Mouse (Mus musculus) WW6 (cell line): ENCODE measurements around the gene Peli2.
"Not testable (repeated sequence)": the region's sequence is repeated elsewhere in the genome, so short reads cannot be mapped to it uniquely, and the experiment has no call there.

Experiments used
- DNase-seq: peaks from one replicate; pipeline ENCODE4 v3.0.0-alpha.2; 2013; ENCODE audit warnings: low read depth, low spot score

Peli2 gene

DNA sequence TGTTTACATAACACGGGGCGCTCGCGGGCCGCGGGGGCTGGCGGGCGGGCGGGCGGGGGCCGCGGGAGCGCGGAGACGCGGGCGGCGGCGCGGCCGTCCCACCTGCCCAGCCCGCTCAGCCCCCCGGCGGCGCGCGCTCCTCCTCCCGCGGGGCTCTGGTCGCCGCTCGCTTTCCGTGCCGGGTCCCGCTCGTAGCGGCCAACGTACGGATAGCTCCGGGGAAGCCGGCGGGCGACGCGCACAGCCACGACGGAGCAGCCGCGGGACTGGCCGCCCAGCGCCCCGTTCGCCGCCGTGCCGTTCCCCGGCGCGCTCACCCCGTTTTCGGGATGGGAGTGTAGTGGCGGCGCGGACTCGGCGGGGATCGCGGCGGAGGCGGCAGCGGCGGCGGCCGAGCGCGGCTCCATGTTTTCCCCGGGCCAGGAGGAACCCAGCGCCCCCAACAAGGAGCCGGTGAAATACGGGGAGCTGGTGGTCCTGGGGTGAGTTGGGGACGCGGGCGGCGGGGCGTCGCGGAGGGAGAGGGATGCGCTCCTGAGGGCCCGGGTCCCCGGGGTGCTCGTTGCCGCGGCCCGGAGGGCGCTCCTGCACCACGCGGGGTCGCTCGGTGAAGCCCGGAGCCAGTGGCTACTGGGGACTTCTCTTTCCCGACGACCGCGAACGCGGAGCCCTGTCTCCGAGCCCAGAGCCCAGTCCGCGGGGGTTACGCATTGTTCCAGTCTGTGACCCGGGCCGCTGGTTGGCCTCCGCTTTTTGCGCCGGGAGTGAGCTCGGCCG, at the start of gene Peli2:
Peli2 (plus strand) TSS at position 72 of the 777 bp plus-strand sequence.
- DNase-seq, result no peak

DNA sequence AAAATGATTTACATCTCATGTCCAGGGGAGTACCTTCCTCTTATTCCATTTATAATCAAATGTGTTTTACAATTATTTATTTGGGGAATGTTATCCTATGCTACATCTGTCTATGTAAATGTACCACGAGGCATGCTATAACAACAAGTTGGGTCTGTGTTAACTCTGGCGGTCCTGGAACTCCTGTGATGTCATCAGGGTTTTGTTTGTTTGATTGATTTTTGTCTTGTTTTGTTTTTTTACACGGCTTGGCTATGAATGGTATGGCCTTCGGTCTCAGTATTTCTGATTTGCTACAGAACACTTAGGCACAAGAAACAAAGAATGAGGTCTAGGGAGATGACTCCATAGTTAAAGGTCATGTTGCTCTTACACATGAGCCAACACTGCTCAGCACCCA, 48.5 kb upstream of the Peli2 start:
- DNase-seq, result no peak

DNA sequence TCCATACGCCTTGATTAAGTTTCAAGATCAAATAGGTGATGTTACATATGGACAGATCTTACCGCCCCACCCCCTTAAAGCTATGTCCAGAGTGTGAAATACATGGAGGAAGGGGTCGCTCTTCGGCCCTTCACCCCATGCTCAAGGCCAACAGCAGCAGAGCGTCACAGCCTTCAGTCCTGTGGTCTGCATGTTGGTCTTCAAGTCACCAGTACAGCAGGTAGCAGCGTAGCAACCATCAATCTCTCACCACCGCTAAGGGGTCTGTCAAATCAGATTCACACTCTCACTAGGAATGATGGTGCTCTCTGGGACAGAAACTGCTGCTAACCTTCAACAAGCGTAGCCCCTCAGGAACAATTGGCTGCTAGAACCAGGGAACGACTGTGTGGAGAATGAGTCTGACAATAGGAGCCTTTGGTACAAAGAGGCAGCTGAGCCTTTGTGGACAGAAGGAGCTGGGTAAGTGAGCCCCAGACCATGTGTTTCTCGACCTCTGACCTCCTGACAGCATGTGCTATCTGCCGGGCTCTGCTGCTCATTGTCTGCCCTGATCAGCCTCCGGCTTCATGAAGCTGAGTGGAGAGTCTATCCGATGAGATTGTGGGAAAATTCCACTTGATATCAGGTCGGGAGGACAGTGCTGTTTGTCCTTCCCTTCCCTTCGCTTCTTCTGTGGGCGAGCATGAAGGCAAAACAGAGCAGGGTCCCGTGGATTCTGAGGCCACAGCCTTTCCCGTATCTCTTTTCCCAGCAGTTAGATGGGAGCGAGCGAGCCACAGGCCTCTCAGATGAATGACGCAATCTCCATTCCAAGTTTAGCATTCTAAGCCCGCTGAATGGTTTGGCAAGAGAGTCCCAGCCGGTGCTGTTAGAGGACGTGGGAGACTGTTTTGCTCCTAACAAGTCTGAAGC, 47.1 kb upstream of the Peli2 start:
- DNase-seq, result no peak

DNA sequence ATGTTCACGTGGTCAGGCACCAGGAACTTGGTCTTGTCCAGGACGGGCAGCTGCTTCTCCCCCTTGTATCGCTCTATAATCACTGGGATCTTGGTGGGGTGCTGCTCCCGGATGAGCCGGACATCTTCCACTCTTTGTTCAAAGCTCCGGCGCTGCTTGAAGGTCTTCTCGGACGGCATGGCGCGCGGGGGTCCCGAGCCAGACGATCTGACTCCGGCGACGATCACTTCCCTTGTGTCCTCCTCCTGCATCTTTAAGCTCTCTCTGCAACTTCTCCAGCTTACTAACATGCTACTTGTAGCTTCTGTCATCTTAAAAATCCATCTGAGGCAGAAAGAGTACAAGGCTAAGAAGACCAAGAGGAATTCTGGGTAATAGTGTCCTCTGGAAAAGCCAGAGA, 41.0 kb upstream of the Peli2 start:
- not testable (repeated sequence) for DNase-seq

DNA sequence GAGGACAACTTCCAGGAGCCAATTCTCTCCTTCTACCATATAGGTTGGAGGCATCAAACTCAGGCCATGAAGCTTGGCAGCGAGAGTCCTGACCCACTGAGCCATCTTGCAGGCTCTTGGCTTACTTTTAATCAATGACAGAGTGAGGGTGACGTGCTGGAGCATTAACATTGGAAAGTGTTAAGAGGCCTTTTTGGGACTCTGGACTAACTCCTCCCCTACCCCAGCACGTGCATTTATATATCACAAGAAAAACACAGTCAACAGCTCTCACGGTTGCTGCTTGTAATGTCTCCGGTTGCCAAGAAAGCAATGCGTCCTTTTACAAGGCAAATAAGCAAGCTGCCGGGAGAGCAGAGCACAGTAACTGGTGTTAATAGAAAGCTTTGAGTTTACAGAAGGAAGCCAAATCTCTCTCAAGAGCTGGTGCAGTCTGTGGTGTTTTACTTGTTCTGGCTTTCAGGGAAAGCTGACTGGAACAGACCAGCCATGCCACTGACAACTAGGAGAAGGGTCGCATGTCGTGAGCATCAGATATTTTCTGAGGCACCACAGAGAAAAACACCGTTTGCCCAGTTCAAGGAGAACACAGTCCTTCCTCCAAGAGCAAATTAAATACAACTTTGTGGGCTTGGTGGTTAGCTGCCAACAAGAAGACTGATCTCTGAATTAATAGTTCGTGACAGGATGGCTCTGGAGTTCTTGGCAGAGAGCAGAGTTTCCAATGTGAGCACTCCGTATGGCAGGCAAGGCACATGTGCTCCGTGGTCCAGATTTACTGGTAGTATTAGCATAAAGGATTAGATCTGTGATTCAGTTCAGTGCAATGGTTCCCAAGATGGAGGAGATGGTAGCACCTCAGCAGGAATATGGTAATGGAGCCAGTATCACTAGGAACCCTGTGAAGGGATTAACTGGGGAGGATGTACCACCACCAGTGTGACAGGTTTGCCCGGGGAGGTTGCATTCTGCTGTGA, 36.5 kb upstream of the Peli2 start:
- DNase-seq, result no peak

DNA sequence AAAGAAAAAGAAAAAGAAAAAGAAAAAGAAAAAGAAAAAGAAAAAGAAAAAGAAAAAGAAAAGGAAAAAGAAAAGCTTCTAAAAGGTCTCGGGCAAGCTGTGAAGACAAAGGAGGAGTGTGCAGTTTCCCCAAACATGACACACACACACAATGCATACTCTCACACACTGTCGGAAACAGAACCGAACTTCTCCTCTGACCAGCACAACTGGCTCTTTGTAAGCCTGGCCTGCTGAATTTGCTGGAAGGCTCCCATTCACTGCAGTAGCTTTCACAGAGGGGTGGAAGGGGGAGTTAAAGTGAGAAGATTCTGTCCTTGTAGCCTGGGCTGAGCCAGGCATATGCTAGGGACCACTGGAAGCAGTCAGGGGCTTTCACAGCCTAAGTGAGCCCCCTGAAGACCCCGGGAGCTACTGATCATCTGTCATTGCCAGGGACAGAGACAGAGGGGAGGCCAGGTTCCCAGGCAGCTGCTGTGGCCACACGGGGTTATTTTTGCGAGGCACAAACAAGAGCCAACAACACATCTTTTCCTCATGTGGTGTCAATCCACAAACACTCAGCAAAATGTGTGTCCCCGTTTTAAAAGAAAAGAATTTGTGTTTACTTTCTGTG, 33.8 kb upstream of the Peli2 start:
- no peak for DNase-seq

DNA sequence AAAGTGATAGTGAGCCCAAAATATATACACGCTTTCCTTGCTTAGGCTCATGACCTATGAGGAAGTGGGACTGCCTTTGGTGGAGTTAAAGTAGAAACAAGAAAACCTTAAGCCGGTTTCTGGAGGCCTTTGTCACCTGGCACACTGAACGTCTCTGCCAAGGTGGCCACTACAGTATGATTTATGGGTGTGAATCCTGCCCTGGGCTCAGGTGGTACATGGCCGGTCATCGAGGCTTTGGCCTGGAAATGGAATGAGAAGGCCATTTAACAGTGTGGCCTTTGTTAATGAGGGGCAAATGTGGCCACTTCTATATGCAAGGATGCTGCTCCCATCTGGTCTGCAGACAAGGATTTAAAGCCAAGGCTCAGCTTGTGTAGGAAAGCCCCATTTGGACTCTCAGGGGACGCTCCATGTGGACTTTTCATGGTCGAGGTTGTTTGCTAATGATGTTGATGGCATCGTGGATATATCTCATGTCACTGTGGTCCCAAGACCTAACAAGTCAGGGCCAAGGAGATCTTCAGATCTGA, 33.3 kb upstream of the Peli2 start:
- no peak for DNase-seq

DNA sequence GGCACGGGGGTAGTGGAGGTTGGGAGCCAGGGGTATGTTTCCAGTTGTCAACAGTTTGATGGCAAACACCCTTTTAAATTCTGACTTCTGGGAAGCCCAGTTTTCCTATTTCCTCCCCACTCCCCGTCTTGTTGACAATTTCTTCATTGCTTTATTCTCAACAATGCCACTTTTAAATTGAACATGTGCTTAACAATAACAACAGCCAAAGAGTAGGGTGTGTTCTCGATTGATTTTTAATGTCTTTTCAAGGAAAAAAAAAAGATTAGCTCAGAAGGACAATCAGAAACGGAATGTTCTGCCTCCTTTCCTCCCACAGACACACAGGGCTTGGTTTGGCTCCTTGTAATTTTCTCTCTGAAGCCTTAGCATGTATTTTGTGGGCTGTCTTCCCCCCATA, 30.2 kb upstream of the Peli2 start:
- DNase-seq, result no peak

DNA sequence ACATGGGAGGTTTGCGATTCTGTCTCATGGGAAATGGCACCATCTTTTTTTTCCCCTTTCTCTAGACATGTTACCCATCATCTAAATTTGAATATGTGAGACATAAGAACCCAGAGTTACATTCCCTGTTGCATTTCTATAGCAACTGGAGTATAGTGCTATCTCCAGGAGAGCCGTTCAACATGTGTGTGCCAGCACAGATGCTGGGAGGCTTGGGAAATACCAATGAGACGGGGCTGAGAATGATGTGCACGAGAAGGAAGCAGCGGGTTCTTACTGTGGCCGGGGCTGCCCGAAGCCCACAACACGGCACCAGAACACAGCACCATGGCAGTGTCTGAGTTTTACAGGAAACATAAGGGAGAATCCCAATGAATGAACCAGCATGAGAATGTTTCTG, 29.5 kb upstream of the Peli2 start:
- no peak for DNase-seq

DNA sequence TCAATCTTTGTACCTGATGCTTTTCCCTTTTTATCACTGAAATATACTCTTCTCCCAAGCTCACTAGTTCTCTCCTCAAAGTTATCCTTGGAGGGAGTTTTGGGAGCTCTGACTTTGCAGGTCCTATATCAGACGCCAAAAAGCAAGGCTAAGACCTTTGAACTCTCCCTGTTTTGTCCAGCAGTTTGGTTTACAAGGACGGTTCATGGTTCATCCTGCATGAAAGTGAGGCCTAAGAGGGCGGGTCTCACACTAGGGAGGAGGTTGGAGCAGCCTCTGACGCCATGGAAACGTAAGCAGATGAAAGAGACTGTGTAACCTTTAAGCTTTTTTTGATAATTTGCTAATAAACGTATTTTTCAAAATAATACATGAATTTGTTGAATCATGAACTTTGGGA, 22.4 kb upstream of the Peli2 start:
- no peak for DNase-seq

DNA sequence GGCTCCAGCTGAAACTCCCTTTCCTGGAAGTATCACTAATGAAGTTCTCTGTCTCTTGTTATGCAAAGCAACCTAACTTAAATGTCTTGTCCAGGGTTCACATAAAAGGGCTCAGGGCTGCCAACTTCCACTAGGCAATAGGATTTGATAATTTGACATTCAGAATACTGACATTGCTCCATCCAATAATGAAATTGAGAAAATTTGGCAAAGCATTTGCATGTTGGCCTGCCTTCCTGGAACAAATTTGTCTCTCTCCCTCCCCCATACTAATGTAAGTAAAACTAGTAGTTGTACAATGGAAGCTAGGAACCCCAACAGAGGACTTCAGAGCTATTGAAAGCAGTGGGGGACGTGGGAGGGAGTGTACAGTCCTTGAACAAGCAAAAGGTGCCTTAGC, 21.3 kb upstream of the Peli2 start:
- DNase-seq, result no peak

DNA sequence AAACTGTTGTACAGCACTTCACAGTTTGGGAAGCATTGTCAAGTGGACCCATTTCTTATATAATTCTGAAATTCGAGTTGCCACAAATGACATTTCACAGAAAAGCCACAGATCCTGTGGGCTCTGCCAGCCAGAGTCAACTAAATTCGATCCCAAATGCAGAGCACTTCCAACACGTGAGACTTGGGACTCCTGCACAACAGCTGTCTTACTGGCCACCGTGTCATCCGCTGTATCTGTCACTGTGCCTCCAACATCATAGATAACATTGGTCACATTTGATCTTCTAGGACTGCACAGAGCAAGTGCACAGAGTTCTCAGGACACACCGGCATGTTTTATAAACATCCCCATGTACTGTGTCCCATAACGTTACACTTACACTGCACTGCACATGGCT, 14.2 kb upstream of the Peli2 start:
- DNase-seq, result no peak

DNA sequence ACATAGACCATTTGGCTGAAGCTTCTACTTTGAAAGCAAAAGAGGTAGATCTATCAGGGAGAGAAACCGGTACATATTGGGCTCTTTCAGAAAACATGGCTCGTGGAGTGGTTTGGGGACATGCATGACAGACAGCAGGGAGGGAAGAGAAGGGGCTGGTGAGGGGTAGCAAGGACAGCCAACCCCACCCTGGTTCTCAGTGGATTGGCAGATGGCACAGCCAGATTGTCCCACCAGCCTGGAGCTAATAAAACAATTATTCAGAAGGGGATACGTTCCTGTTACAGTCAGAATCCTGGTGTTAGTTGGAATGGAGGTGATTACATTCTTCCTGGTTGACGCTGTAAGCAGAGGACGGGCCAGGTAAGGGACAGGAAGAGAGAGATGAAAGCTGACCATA, 2.6 kb upstream of the Peli2 start:
- DNase-seq, result no peak

DNA sequence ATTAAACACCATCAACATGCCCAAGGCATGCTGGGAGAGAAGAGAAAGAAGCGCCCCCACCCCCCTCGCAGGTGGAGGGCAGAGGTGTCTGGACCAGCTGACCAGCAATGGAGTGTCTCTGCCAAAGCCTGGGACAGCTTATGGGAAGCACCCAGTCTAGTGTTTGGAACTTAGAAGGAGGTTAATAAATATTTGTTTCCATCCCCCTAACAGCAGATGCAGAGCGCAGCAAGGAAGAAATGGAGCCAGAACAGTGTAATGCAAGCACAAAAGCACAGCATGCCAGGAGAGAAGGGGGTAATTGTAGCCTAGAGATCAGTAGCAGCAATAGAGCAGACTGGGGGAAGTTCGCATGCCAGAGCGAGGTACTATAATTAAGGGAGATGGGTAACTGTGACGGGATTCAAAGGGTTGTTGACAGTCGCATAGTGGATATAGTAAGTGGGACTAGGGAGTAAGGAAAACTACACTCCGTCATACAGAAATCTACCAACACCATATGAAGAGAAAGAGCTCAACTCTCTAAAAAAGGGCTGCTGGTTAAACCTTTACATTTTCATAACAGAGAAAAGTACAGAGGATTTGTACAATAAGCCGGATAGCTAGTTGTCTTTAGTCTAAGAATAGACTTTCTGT, 1.5 kb upstream of the Peli2 start:
- no peak for DNase-seq

DNA sequence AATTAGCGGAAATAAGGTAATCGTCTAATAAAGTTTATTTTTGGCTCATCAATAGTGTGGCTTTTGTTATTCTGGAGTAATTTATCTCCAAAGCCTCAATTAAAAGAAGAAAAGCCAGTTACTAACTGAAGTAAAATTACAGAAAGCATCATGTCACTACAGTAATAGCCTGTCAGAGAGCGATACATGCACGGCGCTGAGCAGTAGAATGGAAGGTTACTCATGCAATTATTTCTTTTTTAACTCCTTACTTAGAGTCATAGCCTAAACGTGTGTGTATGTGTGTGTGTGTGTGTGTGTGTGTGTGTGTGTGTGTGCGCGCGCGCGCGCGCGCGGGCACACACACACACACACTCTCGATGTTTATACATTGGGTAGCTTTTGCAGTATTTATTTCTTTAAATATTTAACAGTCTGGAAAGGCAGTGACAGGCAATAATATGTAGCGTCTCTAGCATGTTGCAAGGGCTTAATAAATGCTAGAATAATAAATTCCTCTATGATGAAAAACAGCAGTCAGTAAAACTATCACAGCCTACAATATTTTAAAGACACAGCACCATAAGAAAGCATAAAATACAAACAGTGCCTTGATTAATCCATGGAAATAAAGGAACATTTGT, 864 bp upstream of the Peli2 start:
- no peak for DNase-seq

DNA sequence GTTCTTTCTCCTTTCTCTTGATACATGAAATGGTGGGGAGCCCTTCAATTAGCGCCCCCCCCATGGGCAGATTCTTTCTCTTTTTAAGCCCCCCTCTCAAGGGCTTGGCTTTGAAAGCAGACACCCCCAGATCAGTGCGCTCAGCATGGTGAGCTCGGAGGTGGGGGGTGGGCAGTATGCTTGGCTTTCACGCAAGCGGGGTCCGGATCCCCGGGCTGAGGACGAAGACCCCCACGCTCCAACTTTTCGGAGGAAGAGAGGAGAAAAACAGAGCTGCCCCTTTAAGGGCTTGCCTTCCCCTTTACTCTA, 226 bp upstream of the Peli2 start:
- DNase-seq, result no peak

DNA sequence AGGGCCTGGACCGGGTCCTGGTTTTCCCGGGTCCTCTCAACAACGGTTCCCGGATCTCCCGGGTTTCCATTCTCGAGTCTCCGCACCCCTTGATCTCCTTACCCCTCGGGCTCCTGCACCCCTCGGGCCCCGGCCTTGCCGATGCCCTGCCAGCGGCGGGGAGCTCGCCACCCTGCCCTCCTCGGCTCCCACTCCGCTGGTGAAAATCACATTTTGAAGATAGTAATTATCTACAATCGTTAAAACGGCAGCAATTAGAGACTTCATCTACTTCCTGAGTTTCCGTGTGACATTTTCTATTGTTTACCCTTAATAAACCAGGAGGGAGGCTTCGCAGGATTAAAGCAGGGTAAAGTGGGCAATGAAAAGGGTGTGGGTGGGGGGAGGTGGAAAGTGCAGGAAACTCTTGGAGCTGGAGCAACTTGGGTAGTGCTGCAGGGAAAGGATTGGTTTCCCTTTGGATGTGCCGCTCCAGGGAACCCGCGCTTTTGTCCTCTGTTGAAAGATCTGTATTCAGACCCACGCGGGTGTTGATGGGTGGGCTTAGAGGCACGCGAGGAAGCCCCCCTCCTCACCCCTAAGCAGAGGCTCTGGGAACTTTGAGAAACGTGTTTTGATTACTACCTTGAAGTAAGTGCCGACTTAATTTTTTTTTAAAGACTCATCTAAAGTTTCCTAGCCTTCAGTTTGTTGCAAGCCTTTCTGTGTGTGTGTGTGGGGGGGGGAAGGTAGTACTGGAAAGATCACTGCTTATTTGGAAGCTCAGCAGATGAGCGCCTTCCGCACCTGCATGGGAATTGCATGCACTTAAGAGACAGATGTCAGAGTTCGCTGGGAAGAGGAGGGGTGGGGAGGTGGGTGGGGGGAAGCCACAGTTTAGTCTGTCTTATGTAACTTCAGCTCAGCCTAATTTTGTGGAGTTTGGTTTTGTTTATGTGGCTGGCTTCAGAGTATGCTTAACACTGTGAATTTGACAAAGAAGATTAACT, 1.2 kb downstream of the Peli2 start:
- no peak for DNase-seq

DNA sequence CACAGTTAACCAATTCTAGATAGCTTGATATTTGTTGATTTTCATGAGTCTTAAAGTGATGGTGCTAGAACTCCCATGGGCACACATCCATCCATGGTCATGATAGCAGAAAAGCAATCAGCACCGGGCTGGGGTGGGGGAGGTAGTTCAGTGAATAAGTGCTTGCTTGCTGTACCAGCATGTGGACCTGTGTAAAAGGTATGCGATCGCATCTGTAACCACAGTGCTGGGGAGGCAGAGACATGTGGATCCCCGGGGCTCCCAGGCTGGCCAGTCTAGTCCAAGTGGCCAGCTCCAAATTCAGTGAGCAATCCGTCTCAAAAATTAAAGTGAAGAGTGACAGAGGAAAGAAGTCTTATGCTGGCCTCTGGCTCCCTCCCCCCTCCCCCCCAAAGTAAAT, 3.4 kb downstream of the Peli2 start:
- no peak for DNase-seq

DNA sequence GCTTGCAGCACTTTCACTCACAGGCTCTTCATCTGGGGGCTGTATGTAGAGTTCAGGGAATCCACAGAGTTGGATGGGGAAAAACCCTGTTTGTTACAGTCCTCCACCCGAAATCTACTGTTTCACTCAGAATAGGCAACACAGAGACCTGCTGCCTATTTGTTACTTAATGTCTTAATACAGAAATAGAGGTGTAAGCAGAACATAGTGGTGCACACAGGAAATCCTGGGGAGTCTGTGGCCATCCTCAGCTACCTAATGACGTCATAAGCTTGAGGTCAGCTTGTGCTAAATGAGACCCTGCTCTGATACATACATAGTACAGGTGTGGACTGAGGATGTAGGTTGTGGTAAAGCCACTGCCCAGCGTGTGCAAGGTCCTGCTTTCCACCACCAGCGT, 4.2 kb downstream of the Peli2 start:
- no peak for DNase-seq
